Mouse (Mus musculus) bone marrow, adult 2 months (tissue): ENCODE results near the gene Kif2c.

ENCODE experiments used
- CTCF ChIP-seq: fragments of 200-500 bp; IDR thresholded peaks from 2 replicates; pipeline ENCODE4 v1.5.1; 2011; ENCODE audit warnings: low read length, control low read depth; ENCODE audit not compliant: control insufficient read depth, insufficient read depth
- POLR2A ChIP-seq: fragments of 200-500 bp; IDR thresholded peaks from 2 replicates; pipeline ENCODE4 v1.6.1; 2011; ENCODE audit warnings: low read depth, mild to moderate bottlenecking, control low read depth, low read length, borderline replicate concordance; ENCODE audit not compliant: control insufficient read depth

DNA sequence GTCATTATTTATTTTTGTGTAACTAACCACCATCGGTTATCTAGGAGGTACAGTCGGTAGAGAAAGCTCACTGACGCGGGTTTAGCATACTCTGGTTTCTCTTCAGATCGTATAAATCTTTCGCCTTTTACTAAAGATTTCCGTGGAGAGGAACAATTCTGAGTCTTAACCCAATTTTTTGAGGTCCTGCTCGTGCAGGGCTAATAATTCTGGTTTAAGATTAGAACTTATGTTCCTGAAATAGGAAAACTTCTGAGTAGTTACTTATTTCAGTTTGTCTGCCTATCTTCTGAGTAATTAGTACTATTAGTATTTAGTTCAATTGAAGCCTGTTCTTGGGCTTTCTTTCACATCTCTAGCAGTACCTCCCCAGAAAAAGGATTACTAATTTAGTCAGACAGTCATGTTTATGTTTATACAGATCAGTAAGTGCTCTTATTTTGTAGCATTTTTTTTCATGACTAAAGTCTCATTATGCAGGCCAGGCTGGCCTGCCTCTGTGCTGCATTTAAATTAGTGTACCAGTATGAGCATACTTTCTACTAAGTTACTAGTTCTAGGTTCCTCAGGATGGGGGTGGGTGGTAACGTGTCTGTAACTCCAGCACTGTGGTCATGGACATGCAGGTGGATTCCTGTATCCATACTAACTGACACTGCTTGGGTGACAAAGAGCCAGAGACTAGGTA lies 7.6 kb upstream of the Kif2c start:
- TF ChIP-seq CTCF = no peak
- peak; percentile 45; the same call in 1 of the 2 replicates for TF ChIP-seq POLR2A
